In genomic region chr10:53598821-53599220, GRCm38 (mm10) we compare ENCODE assay signal across 8 mouse cellular contexts. TPM values are rescaled to one million over a fixed set of nuclear protein-coding genes. Genes with fewer than 3 reads are reported as not detected.
DNase-seq lines count a peak whose midpoint lies in the region; ATAC-seq and TF ChIP-seq lines count a peak whose summit lies in the region.

No protein-coding gene starts in this region.

- H3K27ac ChIP-seq in CH12.LX (ENCODE audit: insufficient read depth, low read depth) = peak overlapping the region; percentile 67; the same call in 1 of the 2 replicates
- H3K27ac ChIP-seq in forebrain, embryonic 14.5 days (ENCODE audit: low read depth, low read length) = no peak overlapping the region
- H3K27ac ChIP-seq in limb, embryonic 12.5 days = no peak overlapping the region
- H3K27ac ChIP-seq in neural tube, embryonic 14.5 days (ENCODE audit: low read depth, low read length) = no peak overlapping the region

- peaks cover 6 to 43% of the 10 kb centered on the region in 2 experiments for H3K4me1 ChIP-seq in CH12.LX (ENCODE audit: control insufficient read depth in 1 of 2, insufficient read depth in 2 of 2)
- peaks cover 30% of the 10 kb centered on the region for H3K4me1 ChIP-seq in forebrain, embryonic 14.5 days (ENCODE audit: control insufficient read depth, insufficient read depth, low read length)
- H3K4me1 ChIP-seq in limb, embryonic 12.5 days (replicated peaks) = peaks cover 23% of the 10 kb centered on the region
- peaks cover 21% of the 10 kb centered on the region for H3K4me1 ChIP-seq in neural tube, embryonic 14.5 days (ENCODE audit: control insufficient read depth, insufficient read depth, low read length)

- peak overlapping the region; percentile 80 for H3K9ac ChIP-seq in CH12.LX (ENCODE audit: insufficient read depth, low read depth)
- no peak overlapping the region; the same call in 1 of the 2 replicates for H3K9ac ChIP-seq in forebrain, embryonic 14.5 days (ENCODE audit: low read length)
- H3K9ac ChIP-seq in limb, embryonic 12.5 days (replicated peaks) = no peak overlapping the region
- H3K9ac ChIP-seq in neural tube, embryonic 14.5 days (replicated peaks; ENCODE audit: low read depth, low read length) = no peak overlapping the region

- no peak for TF ChIP-seq POLR2A in CH12.LX (IDR thresholded peaks at IDR 0.05; ENCODE audit: low read depth, low read length)

- no peaks in the 10 kb centered on the region for H3K9me3 ChIP-seq in CH12.LX (replicated peaks; ENCODE audit: low read length)
- no peaks in the 10 kb centered on the region for H3K9me3 ChIP-seq in forebrain, embryonic 14.5 days (replicated peaks; ENCODE audit: control insufficient read depth, low read length)
- no peaks in the 10 kb centered on the region for H3K9me3 ChIP-seq in limb, embryonic 12.5 days
- no peaks in the 10 kb centered on the region for H3K9me3 ChIP-seq in neural tube, embryonic 14.5 days (ENCODE audit: control insufficient read depth, low read length)

- intact Hi-C loops in gastrocnemius, postnatal 36 days (cut with DNase I) = loop anchor here (2.0 kb wide), 1 partner anchor 30 kb away; no protein-coding TSS in a partner anchor

- TF ChIP-seq CTCF in CH12.LX (conservative IDR thresholded peaks at IDR 0.05 in 1 of 2, IDR thresholded peaks at IDR 0.05 in 1 of 2; ENCODE audit: low read depth in 2 of 2, low read length in 2 of 2) = peak in 1 of 2 experiments; percentile 30; a peak in 2 of 4 replicates

- no peak for TF ChIP-seq RAD21 in CH12.LX (IDR thresholded peaks at IDR 0.05; ENCODE audit: low read depth, low read length)

- peak; percentile 64 for DNase-seq in CH12.LX (ENCODE audit: extremely low read depth)
- DNase-seq in NIH3T3 (ENCODE audit: low read depth) = peak; percentile 53
- peak; percentile 39 for DNase-seq in forebrain, embryonic 14.5 days (ENCODE audit: low spot score)
- no peak for DNase-seq in gastrocnemius, postnatal 36 days
- DNase-seq in urinary bladder, adult 2 months (ENCODE audit: low spot score) = no peak
- no peak for DNase-seq in right cerebral cortex, postnatal 14 days

- dilution Hi-C loops in CH12.LX (cut with MboI; ENCODE audit: extremely low pct_ligation_motif_present, extremely low pct_unique_long_range_greater_than_20kb, low sequenced_read_pairs) = no loop called here

- no peak for TF ChIP-seq EP300 in CH12.LX (IDR thresholded peaks at IDR 0.05; ENCODE audit: low read length)

- ATAC-seq in forebrain, embryonic 14.5 days = no peak
- ATAC-seq in limb, embryonic 12.5 days (ENCODE audit: insufficient number of reproducible peaks, insufficient read depth, low FRiP score, low TSS enrichment, low read depth) = no peak
- ATAC-seq in neural tube, embryonic 14.5 days (ENCODE audit: low read depth) = no peak

- H3K79me2 ChIP-seq in CH12.LX (replicated peaks; ENCODE audit: control insufficient read depth, extremely low read depth, insufficient read depth, poor library complexity, severe bottlenecking) = peaks cover 48% of the 10 kb centered on the region

- in situ Hi-C loops in CH12.LX (cut with MboI; ENCODE audit: low pct_ligation_motif_present, low pct_unique_long_range_greater_than_20kb, low sequenced_read_pairs) = no loop called here

- H3K4me3 ChIP-seq in CH12.LX (replicated peaks in 1 of 3; ENCODE audit: low read depth in 2 of 3, low read length in 2 of 3, poor library complexity in 1 of 3) = peak overlapping the region; percentile 32 to 83 (median 77)
- H3K4me3 ChIP-seq in forebrain, embryonic 14.5 days (ENCODE audit: low read depth, low read length) = peak overlapping the region; percentile 26
- peak overlapping the region; percentile 20 for H3K4me3 ChIP-seq in limb, embryonic 12.5 days (replicated peaks)
- H3K4me3 ChIP-seq in neural tube, embryonic 14.5 days (ENCODE audit: low read depth, low read length) = no peak overlapping the region

- H3K27me3 ChIP-seq in CH12.LX (replicated peaks) = no peaks in the 10 kb centered on the region
- no peaks in the 10 kb centered on the region for H3K27me3 ChIP-seq in forebrain, embryonic 14.5 days (replicated peaks; ENCODE audit: control insufficient read depth, insufficient read depth, low read length)
- no peaks in the 10 kb centered on the region for H3K27me3 ChIP-seq in limb, embryonic 12.5 days
- no peaks in the 10 kb centered on the region for H3K27me3 ChIP-seq in neural tube, embryonic 14.5 days (ENCODE audit: control insufficient read depth, insufficient read depth, low read length)

- peak overlapping the region; percentile 82 for H3K4me2 ChIP-seq in CH12.LX (ENCODE audit: insufficient read depth, low read depth, poor library complexity, severe bottlenecking)
- peak overlapping the region; percentile 70 for H3K4me2 ChIP-seq in forebrain, embryonic 14.5 days (ENCODE audit: low read length)
- H3K4me2 ChIP-seq in limb, embryonic 12.5 days = peak overlapping the region; percentile 67
- peak overlapping the region; percentile 19 for H3K4me2 ChIP-seq in neural tube, embryonic 14.5 days (ENCODE audit: low read depth, low read length)

- WGBS in forebrain, embryonic 14.5 days = 40% methylated on average over 5 of the region's 5 CpGs
- WGBS in limb, embryonic 12.5 days = 55% methylated on average over 5 of the region's 5 CpGs
- 51% methylated on average over 5 of the region's 5 CpGs for WGBS in neural tube, embryonic 14.5 days

- H3K36me3 ChIP-seq in CH12.LX (replicated peaks in 1 of 2; ENCODE audit: control insufficient read depth in 1 of 2, insufficient read depth in 1 of 2, low read length in 1 of 2) = peaks cover 15 to 34% of the 10 kb centered on the region in 2 experiments
- peaks cover 30% of the 10 kb centered on the region for H3K36me3 ChIP-seq in forebrain, embryonic 14.5 days (ENCODE audit: control insufficient read depth, insufficient read depth, low read length)
- peaks cover 29% of the 10 kb centered on the region for H3K36me3 ChIP-seq in limb, embryonic 12.5 days
- H3K36me3 ChIP-seq in neural tube, embryonic 14.5 days (ENCODE audit: control insufficient read depth, insufficient read depth, low read length) = peaks cover 6% of the 10 kb centered on the region

TF ChIP-seq in CH12.LX, 34 proteins besides CTCF, POLR2A, EP300 and RAD21:
- no peak for TF ChIP-seq SMC3 (IDR thresholded peaks at IDR 0.05; ENCODE audit: low read depth, low read length)
- peak; percentile 89 for TF ChIP-seq MAFK (IDR thresholded peaks at IDR 0.05; ENCODE audit: insufficient replicate concordance, low read length)
- TF ChIP-seq MXI1 (IDR thresholded peaks at IDR 0.05; ENCODE audit: low read depth, low read length) = no peak
- no peak; the same call in 1 of the 2 replicates for TF ChIP-seq TBP (conservative IDR thresholded peaks at IDR 0.05; ENCODE audit: low read depth, low read length)
- no peak for TF ChIP-seq GABPA (IDR thresholded peaks at IDR 0.05; ENCODE audit: insufficient replicate concordance, low read depth, low read length)
- TF ChIP-seq CHD1 (IDR thresholded peaks at IDR 0.05; ENCODE audit: low read depth, low read length) = 0 out of 2 replicates have a peak, but pooled peaks have one; percentile 34
- peak; percentile 47; the same call in 1 of the 2 replicates for TF ChIP-seq SIN3A (IDR thresholded peaks at IDR 0.05; ENCODE audit: low read length)
- no peak for TF ChIP-seq CHD2 (IDR thresholded peaks at IDR 0.05; ENCODE audit: low read length)
- TF ChIP-seq HCFC1 (IDR thresholded peaks at IDR 0.05; ENCODE audit: low read depth, low read length) = peak; percentile 42; the same call in 1 of the 2 replicates
- no peak for TF ChIP-seq E2F4 (IDR thresholded peaks at IDR 0.05; ENCODE audit: insufficient replicate concordance, low read depth, low read length)
- no peak for TF ChIP-seq ZKSCAN1 (IDR thresholded peaks at IDR 0.05; ENCODE audit: borderline replicate concordance, low read depth, low read length)
- no peak for TF ChIP-seq RCOR1 (conservative IDR thresholded peaks at IDR 0.05; ENCODE audit: low read depth, low read length)
- no peak for TF ChIP-seq USF1 (IDR thresholded peaks at IDR 0.05; ENCODE audit: low read depth, low read length)
- no peak for TF ChIP-seq BHLHE40 (IDR thresholded peaks at IDR 0.05; ENCODE audit: low read depth, low read length)
- TF ChIP-seq ZC3H11A (IDR thresholded peaks at IDR 0.05; ENCODE audit: low read depth, low read length) = no peak
- no peak for TF ChIP-seq ZMIZ1 (IDR thresholded peaks at IDR 0.05; ENCODE audit: low read depth, low read length)
- TF ChIP-seq MEF2A (IDR thresholded peaks at IDR 0.05; ENCODE audit: borderline replicate concordance, low read depth, low read length) = no peak
- TF ChIP-seq MAZ (IDR thresholded peaks at IDR 0.05; ENCODE audit: low read depth, low read length) = no peak
- 0 out of 2 replicates have a peak, but pooled peaks have one; percentile 35 for TF ChIP-seq IRF4 (IDR thresholded peaks at IDR 0.05; ENCODE audit: low read depth, low read length)
- no peak for TF ChIP-seq MYC (IDR thresholded peaks at IDR 0.05; ENCODE audit: low read depth, low read length)
- no peak for TF ChIP-seq MAX (IDR thresholded peaks at IDR 0.05; ENCODE audit: low read length)
- no peak; the same call in 1 of the 2 replicates for TF ChIP-seq NELFE (IDR thresholded peaks at IDR 0.05; ENCODE audit: low read depth, low read length)

RNA-seq across cellular contexts. Expression of gene Asf1a, which starts 2.3 kb away (rescaled TPM):
- total RNA-seq in CH12.LX (2012; rRNA removed) = 35.5 and 46.5 TPM in 2 replicates
- total RNA-seq in CH12.LX (2014; rRNA removed) = 128 and 185 TPM in 2 replicates
- polyA plus RNA-seq in CH12.LX (2012; ENCODE audit: insufficient read length, low read depth) = 107 and 133 TPM in 2 replicates
- 107 and 119 TPM in 2 replicates for polyA plus RNA-seq in forebrain, embryonic 14.5 days (2014; fragmentation: Nextera tagmentation; extraction: Ambion mirVana)
- polyA plus RNA-seq in limb, embryonic 12.5 days (2016; fragmentation: Nextera tagmentation; extraction: Ambion mirVana) = 170 and 172 TPM in 2 replicates
- 67.6 and 79.3 TPM in 2 replicates for polyA plus RNA-seq in neural tube, embryonic 14.5 days (2014; fragmentation: Nextera tagmentation; extraction: Ambion mirVana)
- total RNA-seq in gastrocnemius, postnatal 36 days (2021) = 10 to 100 TPM; 17.4 to 23.4 TPM
- 29.0 and 34.7 TPM in 2 replicates for polyA plus RNA-seq in urinary bladder, adult 2 months (2012; rRNA removed)

RNA-seq across cellular contexts. Expression of gene Mcm9, which starts 31.4 kb away (rescaled TPM):
- total RNA-seq in CH12.LX (2012; rRNA removed) = 9.0 and 9.7 TPM in 2 replicates
- 6.3 and 6.7 TPM in 2 replicates for total RNA-seq in CH12.LX (2014; rRNA removed)
- 15.9 and 18.4 TPM in 2 replicates for polyA plus RNA-seq in CH12.LX (2012; ENCODE audit: insufficient read length, low read depth)
- polyA plus RNA-seq in forebrain, embryonic 14.5 days (2014; fragmentation: Nextera tagmentation; extraction: Ambion mirVana) = 9.1 and 11.6 TPM in 2 replicates
- polyA plus RNA-seq in limb, embryonic 12.5 days (2016; fragmentation: Nextera tagmentation; extraction: Ambion mirVana) = 14.5 and 15.4 TPM in 2 replicates
- 8.0 and 8.5 TPM in 2 replicates for polyA plus RNA-seq in neural tube, embryonic 14.5 days (2014; fragmentation: Nextera tagmentation; extraction: Ambion mirVana)
- 1 to 10 TPM in 1 of 2 experiments, under 1 TPM in 1; 0.81 to 1.2 TPM for total RNA-seq in gastrocnemius, postnatal 36 days (2021)
- 5.0 and 6.0 TPM in 2 replicates for polyA plus RNA-seq in urinary bladder, adult 2 months (2012; rRNA removed)

Comparison
In these comparisons a context has a peak if more than half of its experiments do, and no peak if none do; other contexts are left out.
1. DNase-seq: peak in CH12.LX (single experiment), NIH3T3 (single experiment) and forebrain, embryonic 14.5 days (single experiment); none in gastrocnemius, postnatal 36 days (0 of 2), urinary bladder, adult 2 months (single experiment) and right cerebral cortex, postnatal 14 days (single experiment).
2. H3K4me2 ChIP-seq: peak in every context shown above with its lines; median percentile 82 in CH12.LX; 70 in forebrain, embryonic 14.5 days; 67 in limb, embryonic 12.5 days; 19 in neural tube, embryonic 14.5 days.